Mouse (Mus musculus) right cerebral cortex, postnatal 14 days (tissue): ENCODE measurements at regions not wholly inside any gene's neighbourhood (a gene's known extent, or its start where the extent isn't known, plus 50 kb on each side); places are given as distances from the start of the nearest gene placed in this dataset.
"Not testable (repeated sequence)": the region's sequence is repeated elsewhere in the genome, so short reads cannot be mapped to it uniquely, and the experiment has no call there.

Experiments
- DNase-seq: peaks from one replicate; pipeline ENCODE4 v3.0.0; 2022

DNA sequence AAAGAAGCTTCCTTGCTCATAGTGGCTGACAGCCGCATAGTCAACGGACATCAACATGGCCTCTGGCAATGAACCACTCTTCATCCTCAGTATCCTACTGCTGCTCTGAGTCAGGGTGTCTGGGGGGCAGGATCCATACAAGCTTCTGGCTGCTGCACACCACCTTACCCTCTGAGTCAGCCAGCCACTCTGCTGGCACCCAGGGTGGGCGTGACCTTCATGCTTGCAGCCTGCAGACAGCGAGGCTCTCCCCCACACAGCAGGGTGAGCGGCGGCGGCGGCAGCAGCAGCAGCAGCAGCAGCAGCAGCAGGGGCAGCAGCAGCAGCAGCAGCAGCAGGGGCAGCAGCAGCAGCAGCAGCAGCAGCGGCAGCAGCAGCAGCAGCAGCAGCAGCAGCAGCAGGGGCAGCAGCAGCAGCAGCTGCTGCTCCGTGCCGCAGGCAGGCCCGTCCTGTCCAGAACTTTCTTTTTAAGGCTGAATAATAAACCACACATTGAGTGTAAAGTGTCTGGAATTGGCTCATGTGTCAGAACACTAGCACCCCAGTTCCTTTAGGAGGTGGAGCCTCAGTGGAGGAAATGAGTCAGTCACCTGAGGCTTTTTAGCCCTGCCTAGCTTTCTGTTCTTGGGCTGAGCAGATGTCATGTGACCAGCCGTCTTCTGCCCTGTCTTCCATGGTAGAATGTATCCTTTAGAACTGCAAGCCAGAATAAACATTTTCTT is 186.3 kb downstream of the 1810013L24Rik start:
- DNase-seq: no peak

- DNase-seq: no peak
Measured at GRCm38 (mm10) chr16:9016762-9017086, 186.8 kb downstream of the 1810013L24Rik start.

GRCm38 (mm10) chr16:9030717-9031116 is 200.8 kb downstream of the 1810013L24Rik start:
- no peak for DNase-seq

DNA sequence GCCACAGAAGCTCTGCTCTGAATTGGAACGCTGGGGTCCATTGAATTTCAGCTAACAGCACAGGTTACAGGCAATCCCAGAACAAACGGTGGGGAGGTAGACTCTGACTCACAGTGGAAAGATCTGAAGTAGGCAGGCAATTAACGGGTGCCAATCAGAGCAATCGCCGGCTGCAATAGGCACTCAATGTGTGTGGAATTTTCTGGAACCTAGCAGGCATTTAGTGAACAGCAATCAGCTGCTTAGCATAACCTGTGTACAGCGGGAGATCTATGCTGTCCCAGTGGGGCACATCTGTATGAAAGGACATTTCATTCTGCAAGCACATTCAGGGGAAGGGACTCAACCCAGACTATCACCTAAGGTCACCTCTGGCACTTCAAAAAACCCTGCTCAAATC is 213.4 kb downstream of the 1810013L24Rik start:
- no peak for DNase-seq

GRCm38 (mm10) chr16:9046864-9047263 is 217.0 kb downstream of the 1810013L24Rik start:
- DNase-seq: no peak

DNA sequence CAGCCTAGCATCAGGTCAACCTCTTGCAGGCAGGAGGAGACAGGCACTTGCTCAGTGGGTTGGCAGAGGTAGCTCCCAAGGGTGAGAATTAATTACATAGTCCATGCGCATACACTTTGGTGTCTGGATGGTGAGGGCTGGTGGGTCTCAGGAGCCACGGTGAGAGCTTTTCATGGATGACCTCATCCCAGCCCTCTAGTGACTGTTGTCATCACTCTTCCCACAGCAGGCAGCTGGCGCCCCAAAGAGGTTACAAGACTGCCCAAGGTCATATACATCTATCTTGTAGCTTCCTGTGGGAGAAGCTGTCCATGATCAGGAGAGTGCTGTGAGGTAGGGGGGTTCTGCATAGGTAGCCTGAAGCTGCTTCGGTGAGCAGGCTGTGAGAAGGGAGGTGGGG is 224.5 kb downstream of the 1810013L24Rik start:
- DNase-seq: no peak

GRCm38 (mm10) chr16:9056430-9056829 is 226.5 kb downstream of the 1810013L24Rik start:
- no peak for DNase-seq

- DNase-seq: no peak
Measured at GRCm38 (mm10) chr16:9071526-9071925, 241.6 kb downstream of the 1810013L24Rik start.

- not testable (repeated sequence) for DNase-seq
Measured at GRCm38 (mm10) chr16:9071956-9072355, 242.1 kb downstream of the 1810013L24Rik start.

DNA sequence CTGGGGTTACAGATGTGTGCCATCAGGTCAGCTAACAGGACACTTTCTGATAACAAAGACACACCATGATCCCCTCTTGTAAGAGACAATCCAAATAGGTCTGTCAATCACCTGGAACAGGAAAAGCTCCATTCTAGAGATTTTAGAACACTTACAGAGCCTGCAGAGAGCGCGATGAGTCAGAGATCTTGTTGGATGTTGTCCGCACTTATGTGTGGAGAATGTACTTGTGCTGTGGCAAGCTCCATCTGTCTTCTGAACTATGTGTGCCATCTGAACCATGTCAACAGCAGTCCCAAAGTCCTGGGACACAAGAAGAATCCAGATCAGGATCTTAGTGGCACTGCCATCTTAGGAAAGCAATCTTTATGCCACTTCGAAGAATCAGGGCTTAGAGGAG is 244.4 kb downstream of the 1810013L24Rik start:
- DNase-seq: no peak

- no peak for DNase-seq
Measured at GRCm38 (mm10) chr16:9077451-9077850, 247.6 kb downstream of the 1810013L24Rik start.

DNA sequence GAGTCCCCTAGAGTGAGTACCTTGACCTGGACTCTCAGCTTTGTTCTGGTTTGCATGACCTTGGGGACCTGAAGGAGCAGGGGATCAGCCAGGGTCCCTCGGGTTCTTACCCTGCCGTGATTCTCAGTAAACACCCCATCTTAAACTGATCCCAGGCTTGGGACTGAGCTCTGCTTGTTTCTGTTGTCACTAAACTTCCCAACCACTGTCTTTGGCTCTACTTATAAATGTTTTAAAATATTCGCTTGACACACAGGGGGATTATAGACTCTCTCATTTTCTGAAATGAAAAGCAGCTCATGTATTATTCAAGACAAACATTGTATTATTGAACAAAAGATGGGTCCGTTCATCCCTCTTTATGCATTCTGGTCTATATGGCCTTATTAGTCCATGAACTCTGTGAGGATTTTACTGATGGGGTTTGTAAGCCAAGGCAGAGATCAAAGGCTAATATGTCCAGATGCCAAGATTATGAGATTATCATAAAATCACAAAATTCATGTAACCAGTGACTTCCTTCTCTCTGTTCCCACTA is 248.6 kb downstream of the 1810013L24Rik start:
- DNase-seq: no peak

- DNase-seq: no peak
Measured at GRCm38 (mm10) chr16:9083040-9083439, 253.1 kb downstream of the 1810013L24Rik start.

DNA sequence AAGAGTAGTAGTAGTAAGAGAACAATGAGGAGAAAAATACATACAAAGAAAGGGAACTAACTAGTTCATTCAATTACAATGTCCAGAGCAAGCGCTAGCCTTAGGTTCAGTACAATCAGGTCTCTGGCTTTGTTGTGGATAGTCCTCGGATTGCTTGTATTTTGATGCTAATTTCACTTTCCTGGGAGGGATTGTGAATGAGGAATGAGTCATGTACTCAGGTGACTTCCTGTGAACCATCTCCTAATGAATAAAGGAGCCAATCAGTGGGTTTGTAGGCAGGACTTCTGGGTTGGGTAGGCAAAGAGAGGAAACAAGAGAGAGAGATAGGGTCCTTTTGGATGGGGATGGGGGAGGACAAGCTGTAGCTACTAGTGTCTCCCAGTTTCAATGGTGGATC is 253.8 kb downstream of the 1810013L24Rik start:
- no peak for DNase-seq

- no peak for DNase-seq
Measured at GRCm38 (mm10) chr16:9084581-9084980, 254.7 kb downstream of the 1810013L24Rik start.

DNA sequence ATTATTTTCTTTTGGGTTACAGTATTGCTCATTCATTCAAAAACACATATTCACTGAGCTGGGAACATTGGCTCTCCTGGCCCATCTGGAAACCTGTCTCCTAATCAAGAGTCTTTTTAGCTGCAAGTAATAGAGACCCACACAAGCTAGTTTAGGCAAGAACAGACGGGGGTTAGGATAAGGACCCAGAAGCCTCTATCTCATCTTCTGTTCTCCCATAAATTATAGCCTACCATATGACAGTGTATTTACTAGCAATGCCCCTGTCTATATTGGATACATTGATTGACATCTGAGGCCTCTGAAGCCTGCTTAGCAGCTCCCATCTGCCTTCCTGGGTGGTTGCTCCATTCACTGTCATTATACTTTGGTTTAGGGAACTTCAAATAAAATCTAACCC is 255.2 kb downstream of the 1810013L24Rik start:
- DNase-seq: no peak

GRCm38 (mm10) chr16:9085977-9086376 is 256.1 kb downstream of the 1810013L24Rik start:
- DNase-seq: no peak

- DNase-seq: no peak
Measured at GRCm38 (mm10) chr16:9091790-9092189, 261.9 kb downstream of the 1810013L24Rik start.

DNA sequence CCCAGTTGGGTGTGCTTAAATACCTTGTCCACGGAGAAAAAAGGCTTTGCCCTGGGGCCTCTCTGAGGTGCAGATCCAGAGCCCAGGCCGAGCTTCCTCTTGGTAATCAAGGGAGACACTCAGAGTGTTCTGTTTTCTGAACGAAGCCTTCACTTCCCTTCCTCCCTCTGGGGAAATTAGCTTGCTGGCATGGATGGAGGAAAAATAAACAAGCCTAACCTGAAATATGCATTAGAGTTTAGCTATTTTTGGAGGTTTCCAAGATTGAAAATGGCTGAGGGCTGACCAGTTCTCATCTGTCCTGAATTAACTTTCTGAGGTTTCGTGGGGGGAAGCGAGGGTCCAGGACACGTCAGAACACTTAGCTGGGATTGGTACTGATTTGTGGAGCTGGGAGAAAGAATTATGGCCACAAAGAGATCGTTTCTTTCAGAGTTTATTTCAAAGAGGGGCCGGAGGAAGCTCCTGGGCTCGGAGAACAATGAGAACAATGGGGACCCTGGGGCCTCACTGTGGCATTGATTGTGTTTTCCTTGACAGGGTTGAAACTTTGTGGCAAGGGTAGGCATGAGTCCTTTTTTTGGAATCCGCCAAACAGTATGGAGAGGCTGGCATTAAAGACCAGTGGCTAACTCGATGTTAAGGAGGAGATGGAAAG is 262.4 kb downstream of the 1810013L24Rik start:
- no peak for DNase-seq

DNA sequence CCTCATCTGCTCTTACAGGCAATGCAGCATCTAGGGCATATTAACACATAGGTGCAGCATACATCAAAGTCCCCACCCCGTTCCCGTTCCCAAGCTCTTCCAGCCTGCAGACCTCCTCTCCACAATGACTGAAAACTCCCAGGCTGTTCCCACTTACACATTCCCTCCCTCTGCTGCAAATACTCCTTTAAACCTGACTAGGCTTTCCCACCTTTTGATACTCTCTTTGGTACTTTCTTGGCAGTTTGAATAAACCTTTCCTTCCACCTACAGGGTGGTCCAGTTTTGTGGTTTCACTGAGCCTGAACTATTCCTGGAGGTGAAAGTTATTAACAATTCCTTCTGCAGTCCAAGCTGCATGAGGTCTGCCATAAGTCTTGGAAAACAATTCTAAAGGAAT is 263.7 kb downstream of the 1810013L24Rik start:
- DNase-seq: no peak

DNA sequence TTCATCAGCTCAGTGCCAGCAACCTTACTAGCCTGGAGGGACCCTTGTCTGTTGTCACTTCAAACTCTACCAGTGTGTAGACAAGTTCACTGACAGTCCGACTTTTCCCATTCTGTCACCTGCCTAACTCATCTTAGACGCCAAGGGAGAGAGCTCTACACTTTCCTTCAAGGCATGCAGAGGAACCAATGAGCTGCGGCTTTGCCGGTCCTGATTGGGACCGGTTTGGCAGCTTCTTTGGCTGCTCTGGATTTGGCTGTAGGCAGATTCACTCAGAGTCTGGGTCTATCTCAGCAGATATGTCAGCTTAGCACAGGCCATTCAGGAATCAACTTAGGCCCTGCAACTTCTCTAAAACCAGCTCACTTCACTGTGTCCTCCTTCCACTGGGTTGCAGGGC is 264.3 kb downstream of the 1810013L24Rik start:
- no peak for DNase-seq

GRCm38 (mm10) chr16:9106211-9106610 is 276.3 kb downstream of the 1810013L24Rik start:
- no peak for DNase-seq

DNA sequence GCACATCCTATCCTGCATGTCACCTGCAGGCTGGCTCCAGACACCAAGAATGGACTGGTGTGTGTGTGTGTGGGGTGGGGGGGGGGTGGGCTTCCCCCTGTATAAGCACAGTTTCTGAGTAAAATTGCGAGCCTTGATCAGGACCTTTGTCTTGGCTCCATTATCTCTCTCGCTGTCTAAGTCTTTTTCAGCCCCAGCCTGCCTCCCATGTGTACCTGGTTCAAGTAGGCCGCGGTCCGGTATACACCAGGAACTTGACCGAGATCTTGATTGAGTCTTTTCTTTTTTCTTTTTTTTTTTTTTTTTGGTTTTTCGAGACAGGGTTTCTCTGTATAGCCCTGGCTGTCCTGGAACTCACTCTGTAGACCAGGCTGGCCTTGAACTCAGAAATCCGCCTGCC is 276.8 kb downstream of the 1810013L24Rik start:
- not testable (repeated sequence) for DNase-seq

DNA sequence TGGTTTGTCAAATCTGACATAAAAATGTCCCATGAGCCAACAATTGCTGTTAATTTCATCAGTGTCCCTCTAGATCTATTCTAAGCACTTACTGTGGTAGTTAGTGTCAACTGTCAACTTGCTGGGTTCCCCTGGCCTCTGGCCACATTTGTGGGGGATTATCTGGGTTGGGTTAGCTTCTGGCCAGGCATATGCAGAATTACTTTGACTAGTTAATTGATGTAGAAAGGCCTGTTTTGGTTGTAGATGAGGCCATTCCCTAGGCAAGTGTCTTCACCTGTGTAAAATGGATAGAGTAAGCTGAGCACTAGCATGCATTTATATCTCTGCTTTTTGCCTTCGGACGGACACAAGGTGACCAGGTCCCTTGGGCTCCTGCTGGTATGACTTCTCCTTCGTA is 283.9 kb downstream of the 1810013L24Rik start:
- no peak for DNase-seq

DNA sequence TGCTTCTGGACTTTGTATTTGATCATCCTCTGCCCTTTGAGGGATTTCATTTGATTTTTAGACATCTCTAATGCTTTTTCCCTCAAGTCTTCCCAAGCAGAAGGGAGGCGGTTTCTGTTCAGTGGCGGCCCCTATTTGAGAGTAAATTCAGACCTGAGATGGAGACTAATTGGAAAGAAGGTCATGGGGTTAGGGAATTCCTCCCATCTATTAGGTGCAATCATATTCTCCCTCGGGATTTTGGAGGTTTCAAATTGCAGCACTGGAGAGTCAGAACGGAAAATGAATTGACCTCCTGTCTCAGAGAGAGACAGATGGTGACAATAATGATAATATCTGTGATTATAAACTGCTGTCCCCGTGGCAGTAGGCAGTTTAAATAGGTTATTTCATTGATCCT is 285.6 kb downstream of the 1810013L24Rik start:
- DNase-seq: no peak
